Mouse (Mus musculus): Measurements from ENCODE around the gene Ccdc51.

Ccdc51 gene

GRCm38 (mm10) chr9:109082124-109082800 is at the start of gene Ccdc51, which contains the start of gene Tma7:
Gene Ccdc51, plus strand, starts transcription at chr9:109082493.
Gene Tma7, minus strand, starts transcription at chr9:109082587.
- DNase-seq, result peak; percentile 95

GRCm38 (mm10) chr9:109038086-109038895 is 44.0 kb upstream of the Ccdc51 start, which contains the start of gene Shisa5:
Gene Shisa5, plus strand, starts transcription at chr9:109038565.
- DNase-seq, result peak; percentile 75

- DNase-seq, result no peak
Observed at GRCm38 (mm10) chr9:109038901-109039364, 43.4 kb upstream of the Ccdc51 start.

GRCm38 (mm10) chr9:109039681-109040080 is 42.6 kb upstream of the Ccdc51 start:
- DNase-seq, result no peak

- no peak for DNase-seq
Observed at GRCm38 (mm10) chr9:109040216-109040615, 42.1 kb upstream of the Ccdc51 start.

- no peak for DNase-seq
Observed at GRCm38 (mm10) chr9:109040906-109041305, 41.4 kb upstream of the Ccdc51 start.

- DNase-seq, result no peak
Observed at GRCm38 (mm10) chr9:109041351-109041750, 40.9 kb upstream of the Ccdc51 start.

- DNase-seq, result peak; percentile 66
Observed at GRCm38 (mm10) chr9:109046306-109046705, 36.0 kb upstream of the Ccdc51 start.

GRCm38 (mm10) chr9:109049316-109049715 is 33.0 kb upstream of the Ccdc51 start:
- DNase-seq, result no peak

DNA sequence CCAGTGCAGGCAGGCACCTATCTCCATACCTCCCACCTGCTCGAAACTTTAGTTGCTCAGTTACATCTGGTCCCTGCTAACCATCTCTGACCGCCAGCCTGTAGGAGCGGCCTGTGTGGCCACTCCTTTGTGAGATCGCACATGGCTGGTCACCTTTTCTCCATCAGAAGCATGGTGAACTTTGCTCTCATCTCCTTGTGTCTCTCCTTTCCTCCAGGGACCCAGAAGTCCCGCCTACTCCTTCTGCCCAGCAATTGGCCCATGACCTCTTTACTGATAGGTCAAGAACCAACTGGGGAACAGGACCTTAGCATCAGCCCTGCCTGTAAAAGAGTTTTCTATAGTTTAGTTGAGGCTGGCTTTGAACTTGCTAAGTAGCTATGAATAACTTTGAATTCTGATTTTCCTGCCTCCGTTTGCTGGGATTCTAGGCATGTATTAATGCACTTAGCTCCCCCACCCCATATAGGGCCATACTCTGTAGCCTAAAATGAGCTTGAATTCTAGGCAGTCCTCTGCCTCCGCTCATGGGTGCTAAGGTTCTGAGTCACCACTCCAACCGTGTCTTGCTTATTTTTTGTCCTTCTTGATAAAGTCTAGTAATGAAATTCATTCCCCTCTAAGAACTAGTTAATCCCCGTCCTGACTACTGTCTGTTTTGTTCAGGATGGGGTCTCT is 32.2 kb upstream of the Ccdc51 start:
- DNase-seq, result no peak

DNA sequence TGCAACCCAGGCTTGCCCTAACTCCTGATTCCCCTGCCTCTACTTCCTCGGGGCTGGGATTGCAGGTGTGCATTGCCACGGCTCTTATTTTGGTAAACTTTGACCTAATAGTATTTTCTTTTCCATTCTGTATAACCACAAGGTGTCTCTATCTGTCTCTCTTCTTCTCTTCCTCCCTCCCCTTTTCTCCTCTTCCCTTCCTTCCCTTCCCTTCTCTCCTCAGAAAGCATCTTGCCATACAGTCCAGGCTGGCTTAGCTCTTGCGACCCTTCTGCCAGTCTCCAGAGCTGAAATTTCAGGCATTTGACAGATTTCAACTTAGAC is 31.7 kb upstream of the Ccdc51 start:
- DNase-seq, result no peak

DNA sequence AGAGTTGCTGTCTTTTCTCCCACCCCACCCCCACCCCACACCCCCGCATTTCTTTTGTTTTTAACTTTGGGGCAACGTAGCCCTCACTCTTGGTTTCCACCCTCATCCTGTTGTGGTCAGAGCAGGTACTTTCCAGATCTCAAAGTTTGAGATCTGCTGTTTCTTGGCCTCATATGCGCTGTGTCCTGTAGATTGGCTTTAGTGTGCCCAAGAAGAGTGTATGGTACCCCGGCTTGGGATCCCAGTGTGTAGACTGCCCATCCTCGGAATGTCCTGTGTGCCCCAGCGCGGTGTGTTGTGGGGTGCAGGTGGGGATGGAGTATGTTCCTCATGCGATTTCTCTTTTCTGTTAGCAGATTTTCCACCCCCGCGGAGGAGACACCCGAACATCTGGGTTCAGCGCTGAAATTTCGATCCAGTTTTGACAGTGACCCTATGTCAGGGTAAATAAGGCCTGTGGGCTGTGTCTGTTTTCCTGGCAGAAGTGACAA is 31.2 kb upstream of the Ccdc51 start:
- no peak for DNase-seq

DNA sequence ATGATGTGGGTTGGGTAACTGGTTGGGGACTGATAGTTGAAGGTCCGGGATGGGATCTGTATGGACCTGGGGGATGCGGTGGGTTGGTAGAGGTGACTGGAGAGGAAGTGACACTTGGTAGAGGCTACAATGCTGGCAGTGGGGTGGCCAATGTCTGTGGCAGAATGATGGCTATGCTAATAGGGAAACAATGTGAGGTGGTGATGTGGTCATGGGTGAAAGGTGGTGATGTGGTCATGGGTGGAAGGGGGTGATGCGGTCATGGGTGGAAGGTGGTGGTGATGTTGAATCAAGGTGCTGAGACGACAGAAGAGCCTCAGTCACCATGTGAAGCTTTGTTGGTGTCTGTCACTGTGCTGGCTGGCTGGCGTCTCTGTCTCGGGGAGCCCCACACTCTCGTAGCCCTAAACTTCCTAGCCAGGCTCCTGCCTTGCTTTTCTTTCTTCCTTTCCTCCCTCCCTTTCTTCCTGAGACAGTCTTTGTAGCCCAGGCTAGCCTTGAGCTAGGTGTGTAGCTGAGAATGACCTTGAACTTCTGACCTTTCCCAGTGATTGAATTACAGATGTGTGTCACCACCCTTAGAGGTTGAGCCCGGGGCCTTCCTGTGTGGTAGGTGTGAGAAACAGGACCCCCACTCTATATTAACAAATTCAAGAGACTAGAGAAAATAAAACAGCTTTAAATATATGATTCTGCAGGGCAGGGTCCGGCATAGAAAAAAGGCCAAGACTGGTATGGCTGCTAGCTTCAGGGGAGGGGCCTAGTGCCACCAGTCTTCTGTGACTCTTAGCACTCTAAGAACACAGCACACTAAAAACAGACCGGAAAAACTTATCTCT is 30.4 kb upstream of the Ccdc51 start:
- DNase-seq, result no peak

GRCm38 (mm10) chr9:109052490-109053260 is 29.6 kb upstream of the Ccdc51 start:
- DNase-seq, result no peak

DNA sequence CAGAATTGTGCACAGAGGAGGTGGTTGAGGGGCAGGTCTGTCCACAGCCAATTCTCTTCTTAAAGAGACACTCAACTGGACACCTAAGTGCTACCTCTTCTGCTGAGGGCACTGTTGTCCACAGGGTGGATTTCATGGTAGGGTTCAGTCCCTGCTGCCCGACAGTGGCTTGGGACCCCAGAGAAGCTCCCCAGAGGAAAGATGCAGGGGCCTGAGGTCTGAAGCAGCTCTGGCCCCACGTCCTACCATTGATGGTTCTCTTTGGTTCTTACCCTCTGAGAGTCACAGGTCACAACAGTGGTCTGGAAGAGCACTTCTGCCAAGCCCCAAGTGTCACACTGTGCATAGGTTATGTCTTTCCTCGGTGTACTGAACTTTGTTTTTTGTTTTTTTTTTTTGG is 28.9 kb upstream of the Ccdc51 start:
- no peak for DNase-seq

DNA sequence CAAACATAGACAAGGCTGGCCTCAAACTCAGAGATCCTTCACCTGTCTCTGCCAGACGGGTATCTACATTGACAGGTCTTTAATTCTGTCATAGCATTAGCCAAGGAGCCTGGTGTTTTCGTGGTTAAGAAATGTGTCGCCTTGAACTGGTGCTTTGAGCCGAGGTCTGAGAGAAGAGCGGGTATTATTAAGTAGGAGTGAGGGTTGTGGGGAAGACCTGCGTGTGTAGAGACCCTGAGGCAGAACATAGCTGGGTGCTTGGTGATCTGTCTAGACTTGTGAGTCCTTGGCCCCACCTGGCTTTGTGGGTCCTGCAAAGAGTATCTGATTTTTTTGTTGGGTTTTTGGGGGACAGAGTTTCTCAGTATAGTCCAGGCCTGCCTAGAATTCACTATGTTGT is 28.4 kb upstream of the Ccdc51 start:
- DNase-seq, result no peak

DNA sequence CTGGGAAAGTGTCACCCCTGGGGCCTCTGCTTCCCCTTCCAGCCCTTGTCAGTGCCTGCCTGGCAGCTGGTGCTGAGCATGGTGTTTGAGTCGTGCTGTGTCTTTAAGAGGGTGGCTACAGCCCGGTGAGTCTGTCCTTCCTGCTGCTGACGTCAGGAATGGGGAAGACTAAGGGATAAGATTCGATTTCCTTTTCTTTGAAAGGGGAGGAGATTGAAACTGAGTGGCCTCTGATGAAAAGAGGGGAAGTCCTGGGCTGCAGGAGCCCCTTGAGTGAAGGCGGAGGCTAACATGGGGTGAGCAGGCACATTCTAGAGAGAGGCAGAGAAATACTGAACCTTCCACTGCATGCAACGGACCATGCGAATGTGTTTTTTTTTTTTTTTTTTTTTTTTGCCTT is 27.6 kb upstream of the Ccdc51 start:
- peak; percentile 69 for DNase-seq

GRCm38 (mm10) chr9:109055271-109056030 is 26.8 kb upstream of the Ccdc51 start:
- DNase-seq, result no peak

DNA sequence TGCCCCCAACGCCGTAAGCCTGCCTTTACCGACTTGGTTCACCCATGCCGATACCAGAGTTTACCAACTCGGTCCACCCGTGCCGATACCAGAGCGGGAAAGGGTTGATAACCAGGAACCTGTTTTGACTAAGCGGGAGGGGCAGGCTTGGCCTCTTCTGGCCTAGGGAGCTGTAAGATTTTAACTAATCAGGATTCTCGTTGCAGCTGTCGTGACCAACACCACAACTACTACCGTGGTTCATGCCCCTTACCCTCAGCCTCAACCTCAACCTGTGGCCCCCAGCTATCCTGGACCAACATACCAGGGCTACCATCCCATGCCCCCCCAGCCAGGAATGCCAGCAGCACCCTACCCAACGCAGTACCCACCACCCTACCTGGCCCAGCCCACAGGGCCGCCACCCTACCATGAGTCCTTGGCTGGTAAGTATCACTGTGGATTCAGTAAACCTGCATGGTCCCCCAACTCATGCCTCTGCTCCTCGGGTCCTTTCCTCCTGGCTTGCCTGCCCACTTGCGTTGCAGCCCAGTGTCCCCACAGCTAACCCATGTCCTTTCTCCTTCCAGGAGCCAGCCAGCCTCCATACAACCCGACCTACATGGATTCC is 26.1 kb upstream of the Ccdc51 start:
- no peak for DNase-seq

- no peak for DNase-seq
Observed at GRCm38 (mm10) chr9:109056916-109057315, 25.4 kb upstream of the Ccdc51 start.
